Mouse (Mus musculus) naive thymus-derived CD4-positive, alpha-beta T cell, adult 2 months (primary cell): ENCODE data around the gene Gm20441.
"Not testable (repeated sequence)": the region's sequence is repeated elsewhere in the genome, so short reads cannot be mapped to it uniquely, and the experiment has no call there.

Experiments
- DNase-seq: peaks from one replicate; pipeline ENCODE4 v3.0.0-alpha.2; 2011; ENCODE audit warnings: low read depth

Gene Gm20441

DNA sequence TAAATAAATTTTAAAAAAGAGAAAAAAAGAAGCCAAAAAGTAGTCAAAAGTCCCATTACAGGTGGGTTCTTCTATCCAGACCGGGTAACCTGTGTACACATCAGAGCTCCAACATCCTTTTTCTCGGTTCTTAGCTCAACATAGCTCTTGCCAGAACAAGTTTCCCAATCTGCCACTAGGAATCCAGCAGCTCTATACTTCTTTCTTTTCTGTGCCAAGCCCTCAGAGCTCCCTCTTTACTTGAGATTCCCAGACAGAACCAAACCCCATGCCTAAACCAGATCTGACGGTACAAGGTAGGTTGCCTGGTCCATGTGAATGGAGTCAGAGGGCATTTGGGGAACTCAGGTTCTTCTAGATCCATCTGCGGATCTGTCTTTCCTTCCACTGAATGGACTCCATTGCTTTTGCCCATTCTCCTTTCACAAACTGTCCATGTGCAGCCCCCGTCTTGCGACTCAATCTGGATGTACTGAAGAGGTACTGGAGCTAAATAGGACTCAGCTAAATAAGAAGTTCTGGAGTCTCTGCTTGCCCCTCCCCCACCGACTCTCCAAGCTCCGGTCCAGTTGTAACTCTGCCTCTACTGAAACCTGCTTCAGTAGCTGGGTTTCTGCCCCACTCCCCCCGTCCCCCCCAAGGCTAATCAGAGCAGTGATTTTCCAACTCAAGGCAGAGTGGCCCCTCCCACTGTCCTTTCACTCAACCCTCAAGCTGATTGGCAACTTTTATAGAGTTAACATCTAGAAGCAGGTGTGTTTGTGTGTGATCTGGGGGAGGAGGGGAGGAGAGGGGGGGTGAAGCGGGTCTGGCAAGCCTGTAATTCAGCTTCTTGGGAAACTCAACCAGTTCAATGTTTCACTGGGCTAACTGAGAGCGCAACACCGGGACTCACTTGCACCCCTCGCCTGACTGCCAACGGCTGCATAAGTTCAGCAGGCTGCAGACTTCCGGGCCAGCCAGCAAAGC lies 1.3 kb downstream of the Gm20441 start:
- no peak for DNase-seq

DNA sequence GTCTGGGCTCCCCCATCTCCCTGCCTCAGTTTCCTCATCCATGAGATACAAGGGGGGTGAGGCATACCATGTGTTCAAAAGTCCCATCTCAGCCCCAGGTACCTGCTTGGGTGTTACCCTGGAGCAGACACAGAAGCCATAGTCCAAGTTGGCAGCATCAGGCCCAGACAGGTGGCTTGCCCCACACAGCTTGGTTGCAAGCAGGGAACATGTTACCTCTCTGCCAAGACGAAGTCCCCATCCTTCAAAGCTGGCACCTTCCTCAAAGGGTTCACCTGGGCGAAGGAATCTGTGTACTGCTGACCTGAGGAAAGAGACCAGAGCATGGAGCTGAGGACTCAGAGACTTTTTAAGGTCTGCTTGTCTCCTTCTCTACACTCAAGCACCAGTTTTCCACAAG lies 2.9 kb downstream of the Gm20441 start:
- no peak for DNase-seq

DNA sequence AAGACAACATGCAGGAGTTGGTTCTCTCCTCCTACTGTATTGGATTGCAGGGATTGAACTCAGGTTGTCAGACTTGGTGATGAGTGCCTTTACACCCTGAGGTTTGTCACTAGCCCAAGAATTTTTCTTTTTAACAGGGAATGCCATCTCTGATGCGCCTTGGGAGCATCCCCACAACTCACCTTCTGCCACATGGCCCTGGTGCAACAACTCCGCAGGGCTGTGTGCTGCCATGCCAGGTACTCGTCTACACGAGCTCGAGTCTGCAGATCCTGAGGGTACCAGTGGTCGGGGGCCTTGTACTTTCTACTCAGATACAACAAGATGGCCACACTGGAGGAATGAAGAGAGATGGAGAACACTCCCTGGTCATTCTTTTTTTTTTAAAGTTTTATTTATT lies 4.2 kb downstream of the Gm20441 start:
- no peak for DNase-seq

DNA sequence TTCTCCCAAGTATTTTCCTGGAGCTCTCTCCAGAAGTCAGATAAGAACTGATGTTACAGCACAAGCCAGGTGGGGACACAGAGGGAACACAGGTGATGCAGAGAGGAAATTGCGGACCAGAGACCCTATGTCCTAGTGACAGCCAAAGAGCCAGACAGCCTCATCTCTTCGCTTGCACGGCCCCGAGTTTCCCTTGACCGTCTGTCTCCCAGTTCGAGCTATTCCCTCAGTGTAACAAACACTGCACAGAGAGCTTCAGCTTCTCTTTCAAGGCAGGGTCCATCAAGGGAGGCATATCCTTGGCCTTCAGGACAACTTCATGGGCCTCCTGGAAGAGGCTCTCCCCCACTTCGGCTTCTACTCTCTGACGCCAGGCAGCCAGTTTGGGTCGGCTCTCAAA lies 6.2 kb downstream of the Gm20441 start:
- no peak for DNase-seq

DNA sequence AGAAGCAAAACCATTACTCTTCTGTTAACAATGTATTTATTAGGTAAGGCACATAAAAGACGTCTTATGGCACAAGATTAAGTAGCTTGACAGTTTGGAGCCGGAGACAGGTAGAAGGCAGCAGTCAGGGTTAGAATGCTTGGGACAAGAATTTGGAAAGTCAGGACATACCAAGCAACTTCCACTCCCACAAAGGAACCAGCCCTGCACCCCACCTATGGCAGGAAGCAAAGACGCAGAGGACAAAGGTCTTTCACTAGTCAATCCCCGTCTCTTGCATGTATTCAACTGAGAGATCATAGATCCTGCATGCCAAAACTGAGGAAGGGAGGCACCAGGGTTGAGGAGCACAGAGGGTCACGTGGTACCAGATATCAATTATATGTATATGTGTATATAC lies 6.7 kb downstream of the Gm20441 start:
- DNase-seq = no peak

DNA sequence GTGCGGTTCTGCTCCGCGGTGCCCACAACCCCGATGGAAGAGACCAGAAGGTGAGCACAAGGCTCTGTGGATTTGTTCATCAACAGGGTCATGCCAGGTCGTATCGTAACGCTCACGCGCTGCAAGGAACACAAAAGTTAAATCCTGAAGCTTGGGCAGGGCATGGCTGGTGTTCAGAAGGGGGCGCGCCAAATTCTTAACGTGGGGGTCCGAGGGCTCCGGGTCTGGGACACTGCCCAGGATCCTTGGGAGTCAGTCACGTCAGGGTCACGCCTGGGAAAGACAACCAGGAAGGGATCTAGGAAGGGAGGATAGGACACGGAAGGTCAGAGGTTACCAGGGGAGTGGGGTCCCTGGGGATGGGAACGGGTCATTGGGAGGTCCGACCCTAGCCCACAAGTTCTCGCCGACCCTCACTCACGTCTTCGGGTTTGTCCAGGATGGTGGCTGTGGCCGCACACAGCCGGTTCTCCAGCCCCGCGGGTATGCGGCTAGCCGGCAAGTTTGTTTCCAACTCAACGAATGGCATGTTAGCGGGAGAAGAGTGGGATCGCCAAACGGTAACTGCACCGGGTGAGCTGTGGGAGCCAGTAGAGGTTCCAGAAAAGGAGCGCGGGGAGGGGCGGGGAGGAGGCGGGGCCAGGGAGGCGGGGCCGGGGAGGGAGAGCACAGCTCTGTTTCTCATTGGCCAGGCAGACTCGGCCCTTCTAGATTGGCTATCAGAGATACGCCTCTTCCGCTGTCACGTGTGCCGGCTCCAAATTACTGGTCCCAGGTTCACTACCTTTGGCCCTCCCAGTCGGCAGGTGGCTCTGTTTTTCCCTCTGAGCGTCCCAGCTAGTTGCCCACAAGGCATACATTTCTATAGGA lies 7.7 kb downstream of the Gm20441 start, which contains the start of gene Ddt:
Gene Ddt (minus strand): TSS at position 620 of the 870 bp plus-strand sequence.
- DNase-seq = peak; percentile 91

DNA sequence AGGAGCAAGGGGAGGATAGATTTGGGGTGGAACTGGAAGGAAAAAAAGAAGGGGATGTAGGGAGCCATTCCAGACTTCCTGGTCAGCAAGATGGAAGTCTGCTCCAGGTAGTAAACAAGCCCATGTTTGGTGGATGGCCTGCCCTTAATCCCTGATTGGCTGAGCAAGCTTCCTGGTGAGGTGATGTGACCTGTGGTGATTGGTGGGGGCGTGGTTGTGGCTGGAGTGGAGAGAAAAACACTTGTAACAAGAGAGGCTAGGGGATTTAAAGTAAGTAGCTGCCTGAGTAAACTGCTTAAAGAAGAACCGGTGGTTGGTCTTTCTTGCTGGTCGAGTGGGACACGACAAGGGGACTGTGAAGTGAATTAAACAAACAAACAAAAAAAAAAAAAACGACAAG lies 13.0 kb downstream of the Gm20441 start:
- DNase-seq = not testable (repeated sequence)

DNA sequence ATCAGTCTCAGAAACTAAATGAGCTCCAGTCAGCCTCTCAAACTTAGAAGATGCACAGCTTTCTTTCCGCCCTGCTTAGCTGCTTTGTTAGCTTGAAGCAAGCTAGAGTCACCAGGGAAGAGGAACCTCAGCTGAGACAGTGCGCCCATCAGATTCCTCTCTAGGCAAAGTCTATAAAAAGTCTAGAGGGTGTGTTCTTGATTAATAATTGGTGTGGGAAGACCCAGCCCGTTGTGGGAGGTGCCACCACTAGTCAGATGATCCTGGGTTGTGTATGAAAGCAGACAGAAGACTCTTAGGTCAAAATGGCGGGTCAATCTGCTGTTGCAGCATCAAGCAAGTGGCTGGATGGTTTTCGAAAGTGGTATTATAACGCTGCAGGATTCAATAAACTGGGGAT lies 13.9 kb downstream of the Gm20441 start:
- no peak for DNase-seq

DNA sequence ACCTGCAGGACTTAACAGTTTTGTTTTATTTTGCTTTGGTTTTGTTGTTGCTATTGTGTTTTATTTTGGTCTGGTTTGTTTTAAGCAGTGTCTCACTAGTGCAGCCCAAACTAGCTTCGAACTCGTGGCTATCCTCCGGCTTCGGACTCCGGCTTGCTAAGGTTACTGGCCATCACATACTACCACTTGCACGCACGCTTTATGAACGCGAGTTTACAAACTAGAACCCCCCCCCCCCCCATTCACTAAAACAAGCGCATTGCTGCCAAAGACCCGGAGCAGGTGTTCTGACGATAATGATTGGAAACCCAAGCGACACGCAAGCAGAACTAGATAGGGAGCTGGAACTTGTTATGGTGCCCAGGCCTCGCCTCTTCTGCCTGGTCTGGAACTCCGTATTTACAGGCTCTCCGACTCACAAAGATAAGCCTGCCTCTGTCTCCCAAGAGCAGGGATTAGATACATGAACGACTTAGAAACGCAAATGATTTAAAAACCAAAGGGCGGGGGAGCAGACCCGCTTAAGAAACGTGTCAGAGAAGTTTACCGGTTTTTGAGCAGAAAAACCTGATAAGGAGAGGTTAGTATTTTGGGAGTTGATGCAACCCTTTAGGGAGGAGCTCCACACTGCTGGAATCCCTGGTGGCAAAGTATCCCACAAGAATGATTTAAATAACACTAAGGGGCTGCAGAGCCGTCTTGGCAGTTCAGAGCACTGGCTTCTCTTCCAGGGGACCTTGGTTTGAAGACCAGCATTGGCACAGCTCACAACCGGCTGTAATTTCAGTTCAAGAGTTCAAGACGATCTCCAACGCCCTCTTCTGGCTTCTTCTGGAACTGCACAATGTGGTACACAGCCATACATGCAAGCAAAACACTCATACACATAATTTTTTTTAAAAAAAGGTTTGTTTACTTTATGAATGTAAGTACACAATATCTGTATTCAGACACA lies 16.0 kb downstream of the Gm20441 start:
- DNase-seq = peak; percentile 94

DNA sequence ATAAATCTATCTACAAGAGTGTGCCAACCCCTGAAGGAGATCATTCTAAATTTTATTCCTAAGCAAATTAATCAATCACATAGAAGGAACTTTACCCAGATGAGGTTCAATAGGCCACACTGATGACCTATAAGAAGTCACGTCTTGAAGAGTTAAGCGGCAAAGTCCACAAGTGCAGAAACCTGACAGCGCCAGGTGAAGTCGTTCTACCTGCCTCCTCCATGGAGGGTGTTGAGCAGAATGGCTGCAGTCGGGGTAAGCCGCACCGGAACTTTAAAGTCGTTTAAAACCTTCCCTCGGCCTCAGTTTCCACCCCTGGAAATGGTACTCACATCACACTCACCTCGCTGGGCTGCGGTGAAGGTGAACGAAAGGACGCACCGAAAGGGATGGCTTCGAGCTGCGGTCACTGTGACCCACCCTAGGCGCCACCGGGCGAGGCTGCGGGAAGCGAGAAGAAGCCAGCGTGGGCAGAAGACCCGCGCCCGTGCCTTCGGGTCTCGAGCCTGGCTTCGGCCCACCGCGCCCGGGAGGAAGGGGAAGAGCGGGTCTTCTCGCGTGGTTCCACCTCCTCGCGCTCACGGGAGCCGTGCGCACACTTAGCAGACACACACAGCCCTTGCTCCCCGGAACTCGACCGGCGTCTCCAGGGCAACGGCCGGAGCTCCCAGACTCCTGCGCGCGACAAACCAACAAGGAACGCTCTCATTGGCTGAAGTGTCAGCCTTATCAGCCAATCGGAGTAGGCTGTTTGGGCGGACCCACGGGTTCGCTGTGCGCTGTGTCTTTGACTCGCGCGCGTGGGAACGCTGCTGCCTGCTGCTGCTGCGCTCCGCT lies 16.9 kb downstream of the Gm20441 start, which contains the start of gene Cabin1:
Gene Cabin1 (minus strand): TSS at position 660 of the 837 bp plus-strand sequence.
- peak; percentile 99 for DNase-seq

DNA sequence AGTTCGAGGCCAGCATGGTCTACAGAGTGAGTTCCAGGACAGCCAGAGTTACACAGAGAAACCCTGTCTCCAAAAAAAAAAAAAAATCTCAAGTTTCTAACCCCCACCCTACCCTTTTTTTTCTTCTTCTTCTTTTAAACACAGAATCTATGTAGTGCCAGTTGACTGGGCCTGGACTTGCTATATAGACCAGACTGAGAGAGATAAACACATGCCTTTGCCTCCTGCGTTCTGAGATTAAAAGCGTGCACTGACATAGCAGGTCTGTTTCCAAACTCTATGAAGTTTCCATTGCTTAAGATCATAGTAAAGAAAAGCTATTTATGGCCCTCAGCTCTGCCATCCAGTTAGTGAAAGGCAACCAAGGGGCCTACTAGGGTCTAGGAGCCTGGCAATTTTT lies 18.3 kb downstream of the Gm20441 start:
- DNase-seq = no peak

DNA sequence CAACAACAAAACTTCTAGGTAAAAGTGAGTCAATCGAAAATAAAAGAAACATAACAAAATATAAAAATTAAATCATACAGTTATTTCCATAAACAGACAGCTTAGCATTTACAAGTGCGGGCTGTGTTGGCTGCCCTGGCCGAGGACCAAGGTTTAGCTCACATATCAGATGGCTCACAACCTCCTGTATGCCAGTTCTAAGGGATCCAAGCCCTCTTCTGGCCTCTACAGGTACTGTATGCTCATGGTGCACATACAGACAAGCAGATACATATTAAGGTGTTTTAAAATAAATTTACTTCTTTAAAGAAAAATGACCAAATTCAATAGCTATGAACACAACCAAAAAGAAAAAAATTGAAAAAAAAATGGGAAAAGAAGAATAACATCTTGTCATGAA lies 20.4 kb downstream of the Gm20441 start:
- peak; percentile 47 for DNase-seq

DNA sequence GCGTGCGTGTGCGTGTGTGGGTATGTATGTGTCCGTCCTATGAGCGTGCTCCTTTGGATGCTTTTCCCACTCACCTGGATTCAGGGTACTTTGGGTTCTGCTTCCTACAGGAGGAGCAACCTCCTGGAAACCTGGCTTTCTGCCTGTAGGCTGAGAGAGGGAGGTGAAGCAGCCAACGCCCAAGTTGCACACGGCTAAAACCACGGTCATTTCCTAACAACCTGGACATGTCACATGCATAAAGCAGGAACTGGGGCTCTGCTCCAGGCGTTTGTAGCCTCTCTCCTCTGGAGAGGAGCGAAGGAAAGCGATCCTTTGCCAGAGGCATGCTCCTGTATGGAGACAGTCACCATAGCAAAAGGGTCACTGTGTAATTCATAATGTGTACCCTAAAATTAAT lies 24.0 kb downstream of the Gm20441 start:
- no peak for DNase-seq

DNA sequence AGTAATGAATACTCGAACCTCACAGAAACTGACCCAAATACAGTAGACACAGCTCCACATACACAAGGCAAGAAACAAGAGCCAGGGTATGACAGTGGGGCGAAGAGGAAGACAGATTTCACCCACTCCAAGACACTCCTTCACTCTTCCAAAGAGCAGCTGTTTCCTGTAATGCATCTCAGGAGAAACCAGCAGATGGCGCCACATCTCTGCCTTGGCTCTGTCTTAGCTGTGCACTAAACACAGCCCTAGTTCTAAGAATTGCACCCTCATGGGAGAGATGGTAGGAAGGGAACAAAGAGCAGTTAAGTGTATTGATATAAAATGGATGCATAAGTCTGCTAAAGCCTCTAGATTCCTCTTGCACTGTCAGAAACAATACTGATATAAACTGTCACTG lies 36.7 kb downstream of the Gm20441 start:
- peak; percentile 90 for DNase-seq

DNA sequence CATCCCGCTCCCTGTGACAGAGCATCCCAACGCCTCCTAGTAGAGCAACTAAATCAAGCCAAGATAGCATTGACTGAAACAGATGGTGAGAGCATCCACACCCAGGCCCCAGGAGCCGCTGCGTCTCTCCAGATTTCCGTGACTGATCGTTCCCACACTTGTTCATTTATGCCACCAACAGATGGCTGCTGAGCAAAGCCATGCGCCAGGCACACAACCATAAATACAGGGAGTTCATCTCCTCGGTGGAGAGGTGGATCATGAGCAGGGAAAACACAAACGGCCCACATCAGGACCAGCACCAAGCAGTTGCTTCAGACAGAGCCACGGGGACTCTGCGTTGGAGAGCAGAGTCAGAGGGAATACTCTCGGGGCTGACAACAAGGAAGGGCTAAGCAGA lies 37.4 kb downstream of the Gm20441 start:
- DNase-seq = no peak

DNA sequence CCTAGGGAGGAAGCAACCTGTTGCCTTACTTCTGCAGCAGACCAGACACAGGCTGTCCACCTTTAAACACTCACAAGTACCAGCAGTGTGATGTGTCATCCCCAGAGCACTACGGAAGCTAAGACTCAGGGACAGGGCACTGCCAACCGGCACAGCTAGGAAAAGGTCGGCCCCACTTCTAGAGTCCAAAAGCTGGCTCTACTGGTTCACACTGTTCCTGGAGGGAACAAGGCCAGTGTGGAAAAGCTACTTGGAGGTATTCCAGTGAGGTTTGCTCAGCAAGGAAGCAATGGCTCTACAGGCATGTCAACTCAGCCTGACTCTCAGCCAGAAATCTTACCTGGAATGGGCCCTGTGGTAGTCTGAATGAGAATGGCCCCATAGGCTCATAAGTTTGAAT lies 39.9 kb downstream of the Gm20441 start:
- no peak for DNase-seq

DNA sequence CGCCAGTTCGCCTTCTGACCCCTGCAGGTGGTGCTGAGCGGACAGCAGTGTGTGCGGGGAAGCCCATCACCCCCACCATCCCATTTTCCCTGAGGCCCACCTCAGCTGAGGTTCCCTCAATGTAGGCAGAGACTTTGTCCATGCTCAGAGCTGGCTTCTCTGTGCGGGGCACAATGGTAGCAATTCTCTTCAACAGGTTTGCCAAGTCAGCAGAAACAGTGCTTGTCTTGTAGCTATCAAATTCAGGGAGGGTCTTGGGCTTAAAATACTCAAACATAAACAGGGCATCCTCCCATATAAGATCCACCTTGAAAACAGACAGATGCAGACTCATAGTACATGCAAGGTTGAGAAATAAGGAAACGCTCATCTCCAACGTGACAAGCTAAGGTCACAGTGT lies 55.3 kb downstream of the Gm20441 start:
- DNase-seq = no peak
